Mouse (Mus musculus) megakaryocyte, embryonic 14.5 days (primary cell): ENCODE data around the gene Fxyd5.

ENCODE experiments used
- FLI1 ChIP-seq: IDR thresholded peaks from 2 replicates; pipeline ENCODE4 v1.6.1; 2012; ENCODE audit warnings: low read length, inconsistent platforms, mixed read lengths
- GATA1 ChIP-seq: IDR thresholded peaks from 3 replicates; pipeline ENCODE4 v1.6.1; 2012; ENCODE audit warnings: mixed read lengths, low read length, inconsistent platforms, borderline replicate concordance

GRCm38 (mm10) chr7:31077470-31077869 lies 35.2 kb upstream of the Fxyd5 start:
- no peak for TF ChIP-seq GATA1
- TF ChIP-seq FLI1, result no peak
